Mouse (Mus musculus) megakaryocyte, embryonic 14.5 days (primary cell): Measurements from ENCODE around the gene Tmem208. TPM values are rescaled to one million over a fixed set of nuclear protein-coding genes. Genes with fewer than 3 reads are reported as not detected.

Source experiments
- H3K27me3 ChIP-seq: replicated peaks from 2 replicates; pipeline ENCODE3; 2012; ENCODE audit warnings: inconsistent platforms
- H3K36me3 ChIP-seq: replicated peaks from 2 replicates; pipeline ENCODE3; 2012; ENCODE audit warnings: low read length, inconsistent platforms, mixed read lengths
- H3K4me1 ChIP-seq: 2 replicates; pipeline ENCODE4 v1.6.1; 2012; ENCODE audit warnings: inconsistent platforms
- H3K4me3 ChIP-seq: replicated peaks from 2 replicates; pipeline ENCODE3; 2012; ENCODE audit warnings: moderate library complexity, mild to moderate bottlenecking, inconsistent platforms
- H3K9me3 ChIP-seq: 2 replicates; pipeline ENCODE4 v1.6.1; 2012; ENCODE audit warnings: inconsistent platforms
- FLI1 ChIP-seq: IDR thresholded peaks from 2 replicates; pipeline ENCODE4 v1.6.1; 2012; ENCODE audit warnings: low read length, inconsistent platforms, mixed read lengths
- GATA1 ChIP-seq: IDR thresholded peaks from 3 replicates; pipeline ENCODE4 v1.6.1; 2012; ENCODE audit warnings: mixed read lengths, low read length, inconsistent platforms, borderline replicate concordance
- polyA plus RNA-seq: library from polyadenylated mRNA; stranded (reverse); fragments of >175 nt; gene quantifications from 2 replicates; pipeline ENCODE4 v1.2.3, GENCODE M21; 2012; ENCODE audit warnings: low replicate concordance; ENCODE audit not compliant: insufficient read depth

Tmem208 gene
- polyA plus RNA-seq, 1 experiment: 61.6 TPM

DNA sequence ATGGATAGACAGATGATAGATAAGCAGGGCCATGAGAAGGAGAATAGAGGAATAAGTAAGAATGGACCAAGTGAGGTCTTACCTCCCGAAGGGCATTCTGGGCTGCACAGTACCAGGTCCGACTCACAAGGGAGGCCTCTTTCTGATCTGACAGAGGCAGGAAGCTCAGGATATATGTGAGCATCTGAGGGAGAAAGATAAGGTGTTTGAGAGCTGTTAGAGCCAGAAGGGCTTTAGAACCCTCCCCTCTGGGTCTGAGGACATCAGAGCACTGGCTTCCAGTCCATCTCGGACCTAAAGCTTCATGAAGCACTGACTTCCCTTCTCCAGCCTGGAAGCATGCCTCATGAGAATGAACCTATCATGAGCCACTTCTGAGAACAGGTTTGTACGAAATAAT is 3.0 kb upstream of the Tmem208 start:
- Histone ChIP-seq H3K9me3 (no peaks in the 10 kb centered on the region), H3K27me3 (no peaks in the 10 kb centered on the region), H3K4me3 (peak overlapping the region; percentile 96), H3K4me1 (peaks cover 87% of the 10 kb centered on the region), H3K36me3 (peaks cover 66% of the 10 kb centered on the region)
- TF ChIP-seq FLI1: no peak
- TF ChIP-seq GATA1: peak; percentile 28; the same call in 1 of the 3 replicates

DNA sequence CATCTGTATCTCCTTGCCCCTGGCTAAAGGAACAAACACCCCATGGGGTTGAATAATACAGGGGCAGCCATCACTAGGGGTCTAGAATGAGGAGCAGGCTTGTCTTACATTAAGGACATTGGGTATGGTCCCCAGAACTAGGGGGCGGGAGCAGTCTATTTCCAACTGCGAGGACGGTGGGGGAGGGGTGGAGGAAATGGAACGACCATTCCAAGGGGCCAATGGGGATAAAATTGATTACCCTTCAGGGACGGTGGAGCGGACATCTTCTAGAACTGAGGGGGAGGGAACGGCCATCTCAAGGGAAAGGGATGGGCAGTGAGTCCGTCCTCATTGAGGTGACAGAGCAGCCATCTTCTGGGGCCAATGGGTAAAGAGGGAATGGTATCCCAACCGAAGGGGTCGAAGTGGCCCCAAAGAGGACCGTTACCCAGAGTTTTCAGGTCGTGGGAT is 487 bp upstream of the Tmem208 start:
- H3K27me3 ChIP-seq: no peaks in the 10 kb centered on the region
- no peaks in the 10 kb centered on the region for H3K9me3 ChIP-seq
- peaks cover 86% of the 10 kb centered on the region for H3K4me1 ChIP-seq
- H3K36me3 ChIP-seq: peaks cover 70% of the 10 kb centered on the region
- TF ChIP-seq GATA1 (no peak), FLI1 (no peak)
- peak overlapping the region; percentile 96 for H3K4me3 ChIP-seq

DNA sequence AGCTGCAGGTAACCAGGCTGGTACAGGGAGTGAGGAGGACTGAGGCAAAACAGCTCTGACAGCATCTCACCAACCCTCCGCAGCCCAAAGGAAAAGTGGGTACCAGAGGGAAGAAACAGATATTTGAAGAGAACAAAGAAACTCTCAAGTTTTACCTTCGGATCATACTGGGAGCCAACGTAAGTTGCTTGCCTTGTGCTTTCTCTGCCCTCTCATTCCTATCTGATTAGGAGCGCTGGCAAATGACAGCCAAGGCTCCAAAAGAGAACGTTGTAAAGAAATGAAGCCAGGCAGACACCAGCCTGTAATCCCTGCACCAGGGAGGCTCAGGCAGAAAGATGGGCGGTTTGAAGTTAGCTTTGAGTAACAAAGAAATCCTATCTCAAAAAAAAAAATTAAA is 814 bp downstream of the Tmem208 start:
- Histone ChIP-seq H3K36me3 (peaks cover 75% of the 10 kb centered on the region), H3K4me1 (peaks cover 87% of the 10 kb centered on the region), H3K27me3 (no peaks in the 10 kb centered on the region), H3K9me3 (no peaks in the 10 kb centered on the region), H3K4me3 (peak overlapping the region; percentile 96)
- TF ChIP-seq FLI1 (no peak), GATA1 (no peak)

DNA sequence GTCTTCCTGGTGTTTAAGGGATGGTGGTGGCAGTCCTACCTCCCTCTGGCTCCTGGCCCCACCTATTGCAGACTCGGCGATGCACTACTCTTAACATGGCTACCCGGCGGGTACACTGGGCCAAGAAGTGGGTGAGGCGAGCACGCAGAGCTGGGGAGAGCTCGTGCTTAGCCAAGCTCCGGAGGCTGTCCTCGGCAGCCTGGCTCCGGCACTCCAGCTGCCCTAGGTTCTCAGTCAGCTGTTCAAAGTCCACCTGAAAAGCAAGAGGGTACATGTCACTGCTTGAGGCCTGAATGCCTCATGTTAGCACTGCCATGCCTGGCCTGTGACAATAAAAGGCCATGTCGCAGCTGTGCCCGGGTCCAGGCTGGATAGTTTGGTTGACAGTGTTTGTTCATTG is 4.2 kb downstream of the Tmem208 start:
- TF ChIP-seq GATA1: no peak
- TF ChIP-seq FLI1: no peak
- H3K4me3 ChIP-seq: no peak overlapping the region
- H3K36me3 ChIP-seq: peaks cover 80% of the 10 kb centered on the region
- peaks cover 79% of the 10 kb centered on the region for H3K4me1 ChIP-seq
- H3K9me3 ChIP-seq: no peaks in the 10 kb centered on the region
- no peaks in the 10 kb centered on the region for H3K27me3 ChIP-seq

DNA sequence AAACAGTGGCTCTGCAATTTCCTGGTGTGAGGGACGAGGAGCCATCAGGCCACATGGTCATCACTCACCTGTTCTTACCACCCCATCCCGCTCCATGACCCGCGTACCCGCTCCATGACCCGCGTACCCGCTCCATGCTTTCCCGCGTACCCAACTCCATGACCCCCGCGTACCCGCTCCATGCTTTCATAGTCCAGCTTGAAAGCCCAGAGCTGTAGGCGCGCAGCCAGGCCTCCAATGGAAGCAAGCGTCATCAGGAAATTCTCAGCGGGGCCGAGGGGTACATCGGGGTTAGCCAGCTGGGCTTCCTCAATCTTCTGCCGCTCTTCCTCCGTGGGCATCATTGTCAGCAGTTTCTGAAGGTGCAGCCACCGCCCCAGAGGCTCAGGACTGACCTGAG is 5.3 kb downstream of the Tmem208 start:
- Histone ChIP-seq H3K36me3 (peaks cover 92% of the 10 kb centered on the region), H3K9me3 (no peaks in the 10 kb centered on the region), H3K27me3 (no peaks in the 10 kb centered on the region), H3K4me1 (peaks cover 89% of the 10 kb centered on the region), H3K4me3 (peak overlapping the region; percentile 31)
- TF ChIP-seq FLI1 (no peak), GATA1 (no peak)

DNA sequence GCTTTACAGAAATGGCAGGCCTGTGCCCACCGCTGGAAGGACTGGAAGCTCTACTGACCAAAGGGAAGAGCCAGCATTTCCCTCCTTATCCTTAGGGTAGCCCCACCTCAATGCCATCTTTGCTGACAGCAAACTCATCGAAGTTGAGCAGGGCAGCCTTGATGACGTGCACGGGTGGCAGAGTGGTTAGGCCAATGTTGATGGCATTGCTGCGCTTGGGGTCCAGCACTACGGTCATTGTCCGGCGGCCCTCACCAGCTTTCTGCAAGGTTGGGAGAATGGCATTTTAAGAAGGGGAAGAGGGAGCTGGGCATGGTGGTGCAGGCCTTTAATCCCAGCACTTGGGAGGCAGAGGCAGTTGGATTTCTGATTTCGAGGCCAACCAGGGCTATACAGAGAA is 5.8 kb downstream of the Tmem208 start:
- Histone ChIP-seq H3K4me3 (peak overlapping the region; percentile 15), H3K9me3 (no peaks in the 10 kb centered on the region), H3K4me1 (peaks cover 90% of the 10 kb centered on the region), H3K27me3 (no peaks in the 10 kb centered on the region), H3K36me3 (peaks cover 96% of the 10 kb centered on the region)
- TF ChIP-seq GATA1 (no peak), FLI1 (no peak)

DNA sequence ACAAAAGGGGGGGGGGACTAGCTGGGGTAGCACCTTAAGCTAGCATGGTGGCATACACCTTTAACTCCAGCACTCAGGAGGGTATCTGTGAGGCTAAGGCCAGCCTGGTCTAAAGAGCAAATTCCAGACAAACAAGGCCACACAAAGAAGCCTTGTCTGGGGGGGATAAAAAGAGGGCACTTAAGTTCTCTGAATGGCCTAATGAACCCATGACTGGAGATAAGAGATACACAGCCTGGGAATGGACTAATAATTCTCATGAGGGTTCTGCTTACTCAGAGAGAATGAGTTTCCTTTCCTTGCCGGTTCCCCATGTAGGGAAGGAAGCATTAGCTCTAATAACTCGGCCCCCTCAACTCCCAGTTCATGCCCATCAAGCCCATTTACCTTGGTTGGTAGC is 6.4 kb downstream of the Tmem208 start:
- no peak for TF ChIP-seq FLI1
- no peak for TF ChIP-seq GATA1
- peaks cover 99% of the 10 kb centered on the region for H3K36me3 ChIP-seq
- no peak overlapping the region for H3K4me3 ChIP-seq
- H3K9me3 ChIP-seq: no peaks in the 10 kb centered on the region
- peaks cover 90% of the 10 kb centered on the region for H3K4me1 ChIP-seq
- H3K27me3 ChIP-seq: no peaks in the 10 kb centered on the region

DNA sequence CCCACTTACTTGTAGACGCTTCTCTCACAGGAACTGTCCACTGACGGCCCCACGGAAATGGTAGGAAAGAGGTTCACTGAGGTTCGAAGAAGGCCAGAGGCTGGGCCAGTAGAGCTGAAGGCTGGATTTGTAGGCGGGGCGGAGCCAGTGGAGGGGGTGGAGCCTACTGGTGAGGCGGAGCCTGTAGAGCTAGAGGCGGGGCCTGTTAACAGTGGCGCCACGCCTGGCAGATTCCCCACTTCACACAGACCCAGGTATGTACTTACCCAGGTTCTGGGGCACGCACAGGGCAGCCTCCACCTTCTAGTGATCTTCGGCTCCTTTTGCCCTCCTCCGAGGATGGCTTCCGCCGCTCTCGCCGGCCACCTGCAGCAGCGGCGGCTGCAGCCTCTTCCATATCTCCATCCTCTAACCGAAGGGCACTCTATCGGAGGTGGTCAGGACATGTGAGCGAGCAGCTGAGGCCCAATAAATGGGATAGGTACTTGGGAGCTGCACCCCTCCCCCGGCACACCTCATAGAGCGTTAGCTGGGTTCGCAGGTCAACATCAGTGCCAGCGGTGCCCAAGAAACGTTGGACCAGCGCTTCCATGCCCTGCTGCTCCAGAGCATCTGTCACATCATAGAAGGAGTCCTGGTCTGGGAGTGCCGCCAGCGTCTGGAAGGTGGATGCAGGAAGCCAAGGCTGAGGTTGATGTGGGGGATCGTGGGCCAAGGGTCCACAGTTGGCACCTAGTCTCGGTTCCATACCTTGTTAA is 10.4 kb downstream of the Tmem208 start:
- H3K4me1 ChIP-seq: peaks cover 91% of the 10 kb centered on the region
- peaks cover 97% of the 10 kb centered on the region for H3K36me3 ChIP-seq
- H3K27me3 ChIP-seq: no peaks in the 10 kb centered on the region
- peak overlapping the region; percentile 4 for H3K4me3 ChIP-seq
- no peaks in the 10 kb centered on the region for H3K9me3 ChIP-seq
- no peak for TF ChIP-seq FLI1
- TF ChIP-seq GATA1: no peak

DNA sequence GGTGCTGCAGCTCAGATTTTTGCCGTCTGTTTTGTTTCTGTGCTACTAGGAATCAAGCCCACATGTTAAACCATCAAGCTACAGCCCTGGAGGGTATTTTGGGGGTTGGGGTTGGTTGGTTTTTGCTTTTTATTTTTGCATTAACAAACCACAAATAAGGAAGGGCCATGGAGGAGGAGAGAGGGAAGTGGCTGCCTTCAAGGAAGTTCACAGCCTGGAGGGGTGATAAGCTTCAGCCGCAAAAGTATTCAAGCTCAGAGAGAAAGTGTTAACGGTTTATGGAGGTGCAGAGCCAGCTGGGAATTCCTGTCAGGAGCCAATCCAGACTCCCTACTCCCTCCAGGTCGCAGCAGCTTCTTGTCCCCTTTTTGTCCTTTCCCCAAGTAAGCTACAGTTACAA is 12.8 kb downstream of the Tmem208 start:
- H3K4me3 ChIP-seq: peak overlapping the region; percentile 83
- TF ChIP-seq GATA1: no peak; the same call in 2 of the 3 replicates
- no peak for TF ChIP-seq FLI1
- H3K36me3 ChIP-seq: peaks cover 92% of the 10 kb centered on the region
- peaks cover 95% of the 10 kb centered on the region for H3K4me1 ChIP-seq
- H3K27me3 ChIP-seq: no peaks in the 10 kb centered on the region
- no peaks in the 10 kb centered on the region for H3K9me3 ChIP-seq

DNA sequence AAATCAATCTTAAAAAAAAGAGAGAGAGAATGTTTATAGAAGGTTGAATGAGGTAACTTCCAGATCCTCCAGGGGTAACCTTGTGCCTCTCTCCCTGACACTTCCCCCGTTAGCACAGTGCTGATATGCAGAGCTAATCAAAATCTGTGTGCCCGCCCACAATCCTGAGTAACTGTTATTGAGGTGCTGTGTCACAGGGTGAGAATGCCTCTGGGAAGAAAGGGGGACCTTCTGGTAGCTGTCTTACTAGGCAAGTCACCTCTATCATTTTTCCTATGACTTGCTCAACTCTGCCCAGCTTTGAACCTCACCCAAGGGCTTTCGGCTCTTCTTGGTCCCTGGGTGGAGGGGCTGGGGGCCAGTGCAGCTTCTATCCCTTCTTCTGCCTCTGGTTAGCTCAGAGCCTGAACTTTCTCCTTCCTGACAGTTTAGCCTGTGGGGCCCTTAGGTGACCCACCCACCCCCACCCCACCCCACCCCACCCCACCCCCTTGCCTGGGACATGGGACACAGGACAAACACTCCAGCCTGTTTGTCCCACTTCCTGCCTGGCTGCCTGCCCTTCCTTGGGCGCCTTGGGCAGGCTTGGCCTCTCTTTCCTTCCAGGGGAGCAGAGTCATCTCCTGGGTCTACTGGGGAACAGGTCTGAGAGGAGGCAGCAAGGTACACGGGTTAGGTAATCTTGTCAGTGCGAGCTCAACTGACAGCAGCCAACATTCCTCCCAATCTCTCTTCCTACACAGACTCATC is 13.9 kb downstream of the Tmem208 start:
- no peaks in the 10 kb centered on the region for H3K27me3 ChIP-seq
- H3K4me1 ChIP-seq: peaks cover 99% of the 10 kb centered on the region
- H3K9me3 ChIP-seq: no peaks in the 10 kb centered on the region
- peaks cover 90% of the 10 kb centered on the region for H3K36me3 ChIP-seq
- no peak for TF ChIP-seq GATA1
- no peak for TF ChIP-seq FLI1
- peak overlapping the region; percentile 83 for H3K4me3 ChIP-seq
